Mouse (Mus musculus) midbrain, embryonic 15.5 days (tissue): Measurements from ENCODE around the gene Lmbr1l. TPM values are rescaled to one million over a fixed set of nuclear protein-coding genes. Genes with fewer than 3 reads are reported as not detected.

Experiments
- ATAC-seq: fragments of 200-750 bp; cut with Nextera tagmentation; replicated peaks from 2 replicates; pipeline ENCODE4 v1.8.0; 2017; ENCODE audit warnings: moderate TSS enrichment
- H3K27ac ChIP-seq: fragments of 300-500 bp; sonication (generic); 2 replicates; pipeline ENCODE4 v1.5.1; 2015; ENCODE audit warnings: mild to moderate bottlenecking, inconsistent platforms
- H3K27me3 ChIP-seq: fragments of 300-500 bp; sonication (generic); replicated peaks from 2 replicates; pipeline ENCODE4 v1.6.1; 2015; ENCODE audit warnings: inconsistent platforms
- H3K36me3 ChIP-seq: fragments of 300-500 bp; sonication (generic); replicated peaks from 2 replicates; pipeline ENCODE4 v1.6.1; 2015; ENCODE audit warnings: inconsistent platforms
- H3K4me1 ChIP-seq: fragments of 300-500 bp; sonication (generic); 2 replicates; pipeline ENCODE4 v1.6.1; 2015; ENCODE audit warnings: inconsistent platforms
- H3K4me2 ChIP-seq: fragments of 300-500 bp; sonication (generic); 2 replicates; pipeline ENCODE4 v1.6.1; 2015; ENCODE audit warnings: inconsistent platforms, mild to moderate bottlenecking, moderate library complexity
- H3K4me3 ChIP-seq: fragments of 300-500 bp; sonication (generic); 2 replicates; pipeline ENCODE4 v1.5.1; 2015; ENCODE audit warnings: mild to moderate bottlenecking, inconsistent platforms
- H3K9ac ChIP-seq: fragments of 300-500 bp; sonication (generic); 2 replicates; pipeline ENCODE4 v1.6.1; 2015; ENCODE audit warnings: mild to moderate bottlenecking, inconsistent platforms
- H3K9me3 ChIP-seq: fragments of 300-500 bp; sonication (generic); 2 replicates; pipeline ENCODE4 v1.6.1; 2016; ENCODE audit warnings: inconsistent platforms
- WGBS: fragments of 180-500 bp; shearing (Covaris S2); methylation state at CpG from one replicate; pipeline ENCODE4 v1.1.7; 2015; ENCODE audit warnings: mixed read lengths; 5-methylcytosine and 5-hydroxymethylcytosine counted together
- polyA plus RNA-seq: library from polyadenylated mRNA; unstranded; fragments of >200 nt; fragmentation: Nextera tagmentation; extraction: Ambion mirVana; gene quantifications from 2 replicates; pipeline ENCODE4 v1.2.1, GENCODE M21; 2015

The Lmbr1l gene
- polyA plus RNA-seq: 35.5 and 38.3 TPM in 2 replicates

DNA sequence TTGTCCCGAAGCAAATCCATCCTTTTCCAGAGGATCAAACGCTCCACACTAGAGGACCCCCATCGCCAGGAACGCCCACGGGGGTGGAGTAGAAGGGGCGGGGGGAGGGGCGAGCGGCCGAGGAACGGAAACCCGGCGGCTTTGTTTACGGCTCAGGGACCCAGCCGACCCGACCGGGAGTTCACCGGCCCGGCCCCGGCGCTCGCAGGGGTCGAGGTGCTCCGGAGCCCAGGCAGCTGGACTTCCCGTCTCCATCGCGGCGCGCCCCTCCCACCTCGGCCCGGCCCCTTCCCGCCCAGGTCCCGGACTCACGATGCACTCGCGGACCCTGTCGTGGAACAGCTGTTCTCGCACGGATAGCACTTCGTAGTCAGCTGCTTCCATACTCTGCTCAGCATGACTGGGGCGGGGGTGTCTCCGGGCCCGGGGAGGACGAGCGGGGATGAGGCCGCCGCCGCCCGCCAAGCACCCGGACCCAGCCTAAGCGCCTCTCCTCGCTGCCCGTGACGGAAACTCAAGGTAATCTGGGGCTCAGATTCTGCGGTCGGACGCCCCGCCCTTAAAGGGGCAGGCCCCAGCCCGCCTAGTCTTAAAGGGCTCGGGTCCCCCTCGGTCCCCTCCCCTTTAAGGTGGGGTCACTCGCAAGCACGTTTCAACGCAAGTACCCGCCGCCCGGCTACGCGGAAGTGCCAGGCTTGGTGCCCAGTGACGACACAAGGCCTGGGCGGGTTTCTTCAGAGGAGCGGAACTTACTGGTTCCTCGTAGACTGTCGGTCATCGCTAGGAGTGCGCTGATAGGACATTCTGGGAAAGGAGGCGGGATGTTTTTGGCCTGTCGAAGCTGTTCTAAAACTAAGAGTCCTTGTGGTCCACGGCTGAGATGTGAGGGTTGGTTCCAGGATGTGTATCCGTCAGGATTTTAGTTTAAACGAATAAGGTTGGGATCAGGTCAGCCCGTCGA is at the start of gene Lmbr1l:
Gene Lmbr1l, minus strand, starts transcription at position 694 of the 961 bp plus-strand sequence.
- no peaks in the 10 kb centered on the region for H3K9me3 ChIP-seq
- peak; percentile 99 for ATAC-seq
- peaks cover 31% of the 10 kb centered on the region for H3K4me1 ChIP-seq
- H3K4me3 ChIP-seq: peak within 1 kb of the TSS; percentile 95
- WGBS: under 1% methylated on average over 72 of the region's 82 CpGs
- peaks cover 12% of the 10 kb centered on the region; the same call in 1 of the 2 replicates for H3K36me3 ChIP-seq
- peak within 1 kb of the TSS; percentile 82 for H3K4me2 ChIP-seq
- peak within 1 kb of the TSS; percentile 89 for H3K9ac ChIP-seq
- H3K27me3 ChIP-seq: no peaks in the 10 kb centered on the region
- peak within 1 kb of the TSS; percentile 96 for H3K27ac ChIP-seq

DNA sequence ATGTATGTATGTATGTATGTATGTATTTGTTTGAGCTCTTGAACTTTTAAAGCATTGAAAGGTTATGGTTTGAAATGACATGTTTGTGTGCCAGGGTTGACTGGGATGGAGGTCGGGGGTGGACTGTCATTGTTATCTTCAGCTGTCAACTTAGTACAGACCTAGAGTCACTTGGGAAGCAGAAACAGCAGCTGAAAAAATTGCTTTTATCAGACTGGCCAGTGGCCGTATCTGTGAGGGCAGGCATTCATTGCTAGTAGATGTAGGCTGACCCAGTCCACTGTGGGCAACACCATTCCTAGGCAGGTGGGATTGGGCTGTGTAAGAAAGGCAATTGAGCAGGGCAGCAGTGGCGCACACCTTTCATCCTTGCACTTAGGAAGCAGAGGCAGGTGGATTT is 41.5 kb upstream of the Lmbr1l start:
- H3K9me3 ChIP-seq: no peaks in the 10 kb centered on the region
- no peak overlapping the region for H3K4me3 ChIP-seq
- H3K4me1 ChIP-seq: peaks cover 9% of the 10 kb centered on the region
- no peaks in the 10 kb centered on the region for H3K27me3 ChIP-seq
- H3K9ac ChIP-seq: no peak overlapping the region
- WGBS: 78% methylated on average over 3 of the region's 3 CpGs
- no peaks in the 10 kb centered on the region for H3K36me3 ChIP-seq
- H3K27ac ChIP-seq: no peak overlapping the region
- ATAC-seq: no peak
- no peak overlapping the region for H3K4me2 ChIP-seq

DNA sequence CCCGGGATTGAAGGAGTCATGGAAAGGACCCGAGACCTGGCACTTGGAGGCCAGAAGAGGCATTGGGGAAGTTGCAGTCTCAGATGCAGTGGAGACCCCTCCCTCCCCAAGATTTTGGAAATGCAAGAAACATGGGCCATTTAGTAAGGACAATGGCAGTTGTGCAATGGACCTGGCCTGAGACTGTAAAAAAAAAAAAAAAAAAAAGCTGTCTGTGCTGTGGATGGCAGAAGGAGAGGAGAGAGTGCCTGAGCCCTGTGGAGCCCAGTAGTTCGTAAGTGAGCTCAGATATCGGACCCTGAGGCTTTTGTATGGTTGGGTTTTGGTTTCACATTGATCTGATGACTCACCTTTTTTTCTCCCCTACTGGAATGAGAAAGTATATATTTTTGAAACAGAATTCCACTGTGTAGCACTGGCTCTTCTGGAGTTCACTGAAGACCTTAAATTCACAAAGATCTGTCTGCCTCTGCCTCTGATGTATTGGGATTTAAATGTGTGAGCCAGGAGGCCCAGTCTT is 40.9 kb upstream of the Lmbr1l start:
- Histone ChIP-seq H3K27ac (no peak overlapping the region), H3K9me3 (no peaks in the 10 kb centered on the region), H3K27me3 (no peaks in the 10 kb centered on the region), H3K36me3 (no peaks in the 10 kb centered on the region), H3K4me3 (no peak overlapping the region), H3K4me1 (peaks cover 9% of the 10 kb centered on the region), H3K4me2 (no peak overlapping the region), H3K9ac (no peak overlapping the region)
- no peak for ATAC-seq
- 88% methylated on average over 4 of the region's 4 CpGs for WGBS

DNA sequence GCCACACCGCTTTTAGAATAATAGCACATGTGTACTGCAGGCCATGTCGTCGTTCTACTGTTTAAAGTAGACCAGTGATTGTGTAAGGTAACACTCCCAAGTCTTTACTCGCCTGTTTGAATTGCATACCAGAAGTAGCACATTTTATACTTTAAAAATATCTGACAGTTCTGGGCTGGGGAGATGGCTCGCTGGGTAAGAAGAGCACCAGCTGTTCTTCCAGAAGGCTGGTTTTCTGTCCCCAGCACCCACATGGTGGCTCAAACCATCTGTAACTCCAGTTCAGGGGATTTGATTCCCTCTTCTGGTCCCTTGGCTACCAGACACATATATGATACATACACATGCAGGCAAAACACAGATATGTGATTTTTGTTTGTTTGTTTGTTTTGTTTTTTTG is 39.4 kb upstream of the Lmbr1l start:
- 91% methylated on average over 5 of the region's 5 CpGs for WGBS
- Histone ChIP-seq H3K4me1 (peaks cover 9% of the 10 kb centered on the region), H3K4me3 (no peak overlapping the region), H3K9me3 (no peaks in the 10 kb centered on the region), H3K4me2 (no peak overlapping the region), H3K27me3 (no peaks in the 10 kb centered on the region), H3K27ac (no peak overlapping the region), H3K36me3 (no peaks in the 10 kb centered on the region), H3K9ac (no peak overlapping the region)
- ATAC-seq: no peak

DNA sequence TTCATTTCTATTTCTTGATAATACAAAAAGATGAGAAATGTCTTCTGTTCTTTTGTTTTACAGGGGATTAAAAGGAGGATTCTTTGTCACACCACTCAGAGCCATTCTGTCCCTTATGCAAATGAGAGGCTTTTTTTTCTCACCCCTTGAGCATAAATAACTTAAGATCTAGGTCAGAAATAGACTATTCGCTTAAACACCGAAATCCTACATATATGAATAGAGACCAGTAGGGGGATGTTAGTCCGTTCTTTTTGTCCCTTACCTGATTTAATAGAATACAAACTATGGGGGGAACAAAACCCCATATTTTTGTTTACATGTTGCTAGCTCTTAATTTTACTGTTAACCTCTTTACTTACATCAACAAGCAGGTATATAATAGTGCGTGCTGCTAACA is 38.0 kb upstream of the Lmbr1l start:
- Histone ChIP-seq H3K27ac (peak overlapping the region; percentile 100), H3K9me3 (no peaks in the 10 kb centered on the region), H3K9ac (peak overlapping the region; percentile 53), H3K4me3 (no peak overlapping the region), H3K27me3 (no peaks in the 10 kb centered on the region), H3K36me3 (no peaks in the 10 kb centered on the region), H3K4me2 (peak overlapping the region; percentile 65), H3K4me1 (peaks cover 9% of the 10 kb centered on the region)
- 36% methylated on average over 4 of the region's 4 CpGs for WGBS
- no peak for ATAC-seq

DNA sequence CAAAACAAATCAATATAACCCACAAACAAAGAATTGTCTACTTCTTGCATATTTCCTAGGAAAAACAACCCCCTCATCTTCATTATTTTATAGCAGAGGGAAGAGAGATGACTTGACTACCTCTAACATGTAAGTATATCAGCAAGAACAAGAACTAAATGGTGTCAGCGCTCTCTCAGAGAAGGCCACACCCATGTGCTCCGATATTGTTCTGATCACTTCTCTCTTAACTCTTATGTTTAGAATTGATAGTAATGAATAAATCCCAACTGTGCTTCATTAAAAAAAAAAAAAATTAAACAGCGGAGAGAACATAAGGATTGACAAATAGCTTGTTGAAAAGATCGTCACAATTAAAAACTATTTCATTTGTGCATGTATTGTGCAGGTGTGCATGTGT is 37.3 kb upstream of the Lmbr1l start:
- Histone ChIP-seq H3K36me3 (no peaks in the 10 kb centered on the region), H3K4me3 (peak overlapping the region; percentile 87), H3K9ac (peak overlapping the region; percentile 53), H3K4me1 (peaks cover 9% of the 10 kb centered on the region), H3K27ac (peak overlapping the region; percentile 100), H3K27me3 (no peaks in the 10 kb centered on the region), H3K9me3 (no peaks in the 10 kb centered on the region), H3K4me2 (peak overlapping the region; percentile 65)
- no peak for ATAC-seq
- WGBS: 40% methylated on average over 4 of the region's 4 CpGs

DNA sequence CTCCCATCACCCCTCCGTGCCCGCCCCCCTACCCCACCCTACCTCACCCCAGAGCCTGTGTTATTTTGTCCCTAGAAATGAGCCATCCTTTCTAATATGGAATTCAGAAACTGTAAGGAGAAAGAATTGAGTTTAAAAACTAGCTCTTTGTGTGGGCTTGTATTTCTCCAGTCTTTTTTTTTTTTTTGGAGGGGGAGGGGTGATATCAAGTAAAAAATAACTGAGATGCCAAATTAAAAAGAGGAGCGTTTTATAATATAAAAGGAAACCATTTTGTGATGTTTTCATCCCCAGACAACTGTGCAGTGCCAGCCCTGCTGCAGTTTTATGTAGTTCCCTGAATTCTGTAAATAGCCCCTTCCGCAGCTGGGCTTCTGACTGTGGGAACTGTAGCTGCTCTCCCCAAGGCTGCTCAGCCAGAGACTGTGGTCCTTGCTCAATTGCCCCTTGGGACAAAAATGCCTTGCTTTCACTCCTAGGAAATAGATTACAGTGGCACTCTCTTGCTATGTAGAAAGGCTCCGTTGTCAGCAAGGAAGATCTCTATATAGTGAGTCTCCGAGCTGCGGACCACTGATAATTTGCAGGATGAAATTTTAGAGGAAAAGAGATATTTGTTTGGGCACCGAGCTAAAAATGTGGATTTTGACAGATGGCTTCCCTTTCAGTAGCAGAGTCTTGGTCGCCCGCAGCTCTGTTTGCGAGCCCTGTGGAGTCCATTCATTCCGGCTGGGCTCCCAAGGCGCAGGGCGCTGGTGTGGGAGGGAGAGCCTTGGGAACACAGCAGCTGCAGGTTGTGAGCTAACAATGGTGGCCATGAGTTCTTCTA is 36.6 kb upstream of the Lmbr1l start:
- Histone ChIP-seq H3K27me3 (no peaks in the 10 kb centered on the region), H3K4me3 (peak overlapping the region; percentile 87), H3K9ac (peak overlapping the region; percentile 53), H3K27ac (peak overlapping the region; percentile 100), H3K4me1 (peaks cover 9% of the 10 kb centered on the region), H3K36me3 (no peaks in the 10 kb centered on the region), H3K9me3 (no peaks in the 10 kb centered on the region), H3K4me2 (peak overlapping the region; percentile 65)
- ATAC-seq: no peak
- WGBS: 5% methylated on average over 14 of the region's 14 CpGs

DNA sequence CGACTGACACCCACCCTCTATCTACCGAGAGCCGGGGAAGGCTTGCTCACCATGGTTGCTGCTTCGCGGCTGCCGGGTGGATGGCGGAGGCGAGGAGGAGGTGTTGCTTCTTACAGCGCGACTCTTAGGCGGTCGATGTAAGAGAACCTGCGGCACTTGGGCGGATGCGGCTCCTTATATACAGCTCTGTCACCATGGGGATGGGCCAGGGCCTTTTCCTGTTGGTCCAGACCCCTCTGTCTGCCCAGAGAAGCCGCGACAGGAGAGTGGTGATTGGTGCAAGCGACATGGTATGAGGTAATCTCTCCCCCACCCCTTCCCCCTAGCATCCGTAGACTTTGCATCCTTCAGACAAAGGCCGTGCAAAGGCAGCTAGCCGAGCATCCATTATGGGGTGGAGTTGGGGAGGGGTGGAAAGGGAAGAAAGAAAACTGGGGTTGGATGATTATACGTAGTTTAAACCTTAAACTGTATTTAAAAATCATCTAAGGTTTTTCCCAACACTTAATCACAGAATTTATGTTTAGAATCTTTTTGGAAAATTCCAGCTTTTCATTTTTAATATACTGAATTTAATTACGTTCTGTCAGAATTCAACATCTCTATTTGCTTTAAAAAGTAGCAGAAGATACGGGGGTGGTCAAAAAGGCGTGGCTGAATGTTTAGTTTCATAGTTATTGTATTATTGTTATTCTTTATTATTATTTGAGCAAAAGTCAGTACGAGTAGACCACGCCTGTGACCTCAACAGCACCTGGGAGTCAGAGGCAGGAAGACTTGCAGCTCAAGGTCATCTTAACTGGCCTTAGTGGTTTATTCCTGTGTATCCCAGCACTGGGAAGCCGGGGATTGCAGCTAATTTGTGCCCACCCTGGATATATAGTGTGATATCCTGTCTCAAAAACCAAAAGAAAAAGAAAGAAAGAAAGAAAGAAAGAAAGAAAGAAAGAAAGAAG is 35.6 kb upstream of the Lmbr1l start, which contains the start of the genes Gm49450 and Tuba1a:
Gene Gm49450, minus strand, starts transcription at position 151 of the 956 bp plus-strand sequence.
Gene Tuba1a, minus strand, starts transcription at position 303 of the 956 bp plus-strand sequence.
- ATAC-seq: peak; percentile 98
- no peaks in the 10 kb centered on the region for H3K27me3 ChIP-seq
- H3K4me3 ChIP-seq: peak within 1 kb of the TSS; percentile 87
- H3K36me3 ChIP-seq: no peaks in the 10 kb centered on the region
- no peaks in the 10 kb centered on the region for H3K9me3 ChIP-seq
- WGBS: 2% methylated on average over 28 of the region's 28 CpGs
- peak within 1 kb of the TSS; percentile 65 for H3K4me2 ChIP-seq
- H3K27ac ChIP-seq: peak within 1 kb of the TSS; percentile 100
- peaks cover 19% of the 10 kb centered on the region for H3K4me1 ChIP-seq
- peak within 1 kb of the TSS; percentile 98 for H3K9ac ChIP-seq

DNA sequence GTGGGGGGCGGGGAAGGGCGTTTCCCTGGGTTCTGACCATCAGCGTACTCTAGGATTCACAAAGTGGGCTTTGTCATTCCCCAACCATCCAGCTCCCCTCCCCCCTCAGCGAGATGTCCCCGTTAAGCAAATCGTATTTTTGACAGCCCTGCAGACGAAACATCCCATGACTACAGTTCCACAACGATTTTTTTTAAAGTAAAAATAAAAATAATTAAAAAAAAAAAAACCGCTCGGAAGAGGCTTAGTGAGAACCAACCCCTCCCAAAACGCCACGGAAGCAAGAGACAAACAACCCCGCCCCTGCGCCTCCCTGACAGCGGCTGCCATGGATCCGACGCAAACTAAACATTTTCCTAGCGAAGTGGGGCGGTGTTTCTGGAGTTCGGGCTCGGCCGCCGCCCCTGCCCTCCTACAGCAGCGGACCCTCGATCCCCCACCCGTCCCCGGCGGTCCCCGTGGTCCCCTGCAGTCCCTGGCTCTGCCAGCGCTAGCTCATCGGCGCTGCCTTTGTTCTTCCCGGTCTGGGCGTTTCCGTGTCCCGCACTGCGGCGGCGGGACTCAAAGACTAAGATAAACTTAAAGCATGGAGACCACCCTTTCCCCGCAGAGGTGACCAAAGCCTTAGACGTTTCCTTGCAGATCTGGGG is 34.8 kb upstream of the Lmbr1l start:
- Histone ChIP-seq H3K27me3 (no peaks in the 10 kb centered on the region), H3K9ac (peak overlapping the region; percentile 98), H3K36me3 (no peaks in the 10 kb centered on the region), H3K4me2 (peak overlapping the region; percentile 56), H3K4me3 (peak overlapping the region; percentile 87), H3K4me1 (peaks cover 27% of the 10 kb centered on the region), H3K27ac (peak overlapping the region; percentile 100), H3K9me3 (no peaks in the 10 kb centered on the region)
- ATAC-seq: peak; percentile 51
- under 1% methylated on average over 41 of the region's 41 CpGs for WGBS

DNA sequence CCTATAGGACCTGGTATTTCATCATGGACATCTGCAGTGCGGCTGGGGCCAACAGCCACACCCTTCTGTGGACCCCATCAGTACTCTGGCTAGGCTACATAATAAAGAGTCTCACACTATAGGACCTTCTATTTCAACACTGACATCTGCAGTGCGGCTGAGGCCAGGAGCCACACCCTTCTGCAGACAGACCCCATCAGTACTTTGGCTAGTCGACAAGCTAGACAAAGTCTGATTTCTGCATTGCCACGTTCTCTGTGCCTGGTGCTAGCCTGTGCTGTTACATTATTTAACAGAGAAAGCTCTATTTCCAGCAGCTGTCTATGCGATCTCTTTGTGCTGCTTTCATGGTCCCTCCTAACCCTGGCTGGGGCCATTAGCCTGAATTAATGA is 34.0 kb upstream of the Lmbr1l start:
- H3K27ac ChIP-seq: peak overlapping the region; percentile 100
- peak overlapping the region; percentile 98 for H3K9ac ChIP-seq
- no peak for ATAC-seq
- no peaks in the 10 kb centered on the region for H3K27me3 ChIP-seq
- peaks cover 35% of the 10 kb centered on the region for H3K4me1 ChIP-seq
- H3K4me2 ChIP-seq: peak overlapping the region; percentile 56
- 2% methylated on average over 5 of the region's 5 CpGs for WGBS
- no peaks in the 10 kb centered on the region for H3K9me3 ChIP-seq
- H3K36me3 ChIP-seq: no peaks in the 10 kb centered on the region
- peak overlapping the region; percentile 87 for H3K4me3 ChIP-seq
